Mouse (Mus musculus): ENCODE results near the gene Osbpl2.

DNA sequence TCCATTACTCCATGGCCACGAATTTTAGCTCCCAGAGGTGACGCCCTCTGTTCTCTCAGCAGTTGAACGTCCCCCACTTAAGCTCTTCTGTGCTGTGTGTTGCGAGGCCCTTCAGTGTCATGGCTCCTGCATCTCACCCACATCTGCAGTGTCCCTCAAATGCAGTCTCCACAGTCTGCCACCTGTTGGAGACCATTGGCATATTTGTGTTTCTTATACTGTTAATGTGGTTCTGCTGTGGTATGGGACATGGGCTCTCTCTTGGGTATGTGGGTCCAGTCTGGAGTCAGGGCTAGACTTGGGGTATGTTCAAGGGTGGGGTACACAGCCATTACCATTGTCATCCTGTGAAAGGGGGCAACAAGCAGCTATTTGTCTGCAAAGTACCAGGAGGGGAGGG lies 54.1 kb downstream of the Osbpl2 start:
- TF ChIP-seq CTCF (IDR thresholded peaks at IDR 0.05; ENCODE audit: borderline replicate concordance, insufficient read depth, low read depth, low read length) (no peak), POLR2A (IDR thresholded peaks at IDR 0.05; ENCODE audit: borderline replicate concordance, insufficient read depth, low read length) (no peak)

Data from cerebellum, adult 2 months (tissue).